Mouse (Mus musculus): ENCODE measurements around the gene Gm16181.

Gene Gm16181

GRCm38 (mm10) chr17:35220156-35220952 lies at the start of gene Gm16181:
Gene Gm16181, plus strand, starts transcription at chr17:35220834.
- DNase-seq = no peak

- no peak for DNase-seq
Measured at GRCm38 (mm10) chr17:35172445-35173234, 48.0 kb upstream of the Gm16181 start.

- DNase-seq = no peak
Measured at GRCm38 (mm10) chr17:35173329-35173728, 47.3 kb upstream of the Gm16181 start.

GRCm38 (mm10) chr17:35174201-35174977 lies 46.2 kb upstream of the Gm16181 start:
- DNase-seq = no peak

GRCm38 (mm10) chr17:35175382-35175781 lies 45.3 kb upstream of the Gm16181 start:
- no peak for DNase-seq

- peak in 1 of 2 experiments; percentile 25 for DNase-seq
Measured at GRCm38 (mm10) chr17:35175968-35176367, 44.7 kb upstream of the Gm16181 start, which contains the start of gene Aif1. Gene Aif1, minus strand, starts transcription at chr17:35176068.

GRCm38 (mm10) chr17:35178528-35178927 lies 42.1 kb upstream of the Gm16181 start:
- peak; percentile 73 to 78 for DNase-seq

GRCm38 (mm10) chr17:35180093-35180492 lies 40.5 kb upstream of the Gm16181 start:
- DNase-seq = no peak

- DNase-seq = peak; percentile 83 to 84
Measured at GRCm38 (mm10) chr17:35185639-35186611, 34.7 kb upstream of the Gm16181 start.

- peak; percentile 55 to 58 for DNase-seq
Measured at GRCm38 (mm10) chr17:35186681-35187080, 34.0 kb upstream of the Gm16181 start.

- no peak for DNase-seq
Measured at GRCm38 (mm10) chr17:35187345-35187744, 33.3 kb upstream of the Gm16181 start.

GRCm38 (mm10) chr17:35187959-35188610 lies 32.5 kb upstream of the Gm16181 start, which contains the start of gene Lst1:
Gene Lst1, minus strand, starts transcription at chr17:35188439.
- DNase-seq = no peak

GRCm38 (mm10) chr17:35189186-35189585 lies 31.4 kb upstream of the Gm16181 start:
- no peak for DNase-seq

GRCm38 (mm10) chr17:35190096-35190495 lies 30.5 kb upstream of the Gm16181 start:
- no peak for DNase-seq

- DNase-seq = no peak
Measured at GRCm38 (mm10) chr17:35191723-35192122, 28.9 kb upstream of the Gm16181 start.

GRCm38 (mm10) chr17:35192924-35193323 lies 27.7 kb upstream of the Gm16181 start:
- DNase-seq = no peak

- peak in 1 of 2 experiments; percentile 56 for DNase-seq
Measured at GRCm38 (mm10) chr17:35193881-35194843, 26.5 kb upstream of the Gm16181 start, which contains the start of gene Ltb. Gene Ltb, plus strand, starts transcription at chr17:35194439.

GRCm38 (mm10) chr17:35194844-35195630 lies 25.6 kb upstream of the Gm16181 start:
- DNase-seq = no peak
